Mouse (Mus musculus) stomach, embryonic 16.5 days (tissue): Measurements from ENCODE around the gene Ttc23. TPM values are rescaled to one million over a fixed set of nuclear protein-coding genes. Genes with fewer than 3 reads are reported as not detected.

ENCODE experiments used
- ATAC-seq: fragments of 200-750 bp; cut with Nextera tagmentation; 2 replicates; pipeline ENCODE4 v1.8.0; 2017; ENCODE audit warnings: moderate number of reproducible peaks, moderate TSS enrichment; ENCODE audit not compliant: insufficient read depth, low FRiP score
- H3K27ac ChIP-seq: fragments of 300-500 bp; sonication (generic); 2 replicates; pipeline ENCODE4 v1.5.1; 2014; ENCODE audit warnings: low read length
- H3K27me3 ChIP-seq: fragments of 300-500 bp; sonication (generic); 2 replicates; pipeline ENCODE4 v1.6.1; 2014; ENCODE audit warnings: low read length, control low read depth, mixed read lengths; ENCODE audit not compliant: control insufficient read depth, insufficient read depth
- H3K36me3 ChIP-seq: fragments of 300-500 bp; sonication (generic); 2 replicates; pipeline ENCODE4 v1.6.1; 2014; ENCODE audit warnings: low read length; ENCODE audit not compliant: control insufficient read depth, insufficient read depth
- H3K4me1 ChIP-seq: fragments of 300-500 bp; sonication (generic); 2 replicates; pipeline ENCODE4 v1.6.1; 2014; ENCODE audit warnings: low read length, control low read depth, mixed read lengths; ENCODE audit not compliant: control insufficient read depth, insufficient read depth
- H3K4me2 ChIP-seq: fragments of 300-500 bp; sonication (generic); 2 replicates; pipeline ENCODE4 v1.6.1; 2014; ENCODE audit warnings: low read depth, low read length, mixed read lengths
- H3K4me3 ChIP-seq: fragments of 300-500 bp; sonication (generic); replicated peaks from 2 replicates; pipeline ENCODE4 v1.5.1; 2014; ENCODE audit warnings: mild to moderate bottlenecking, low read length
- H3K9ac ChIP-seq: fragments of 300-500 bp; sonication (generic); 2 replicates; pipeline ENCODE4 v1.6.1; 2014; ENCODE audit warnings: low read length
- H3K9me3 ChIP-seq: fragments of 300-500 bp; sonication (generic); replicated peaks from 2 replicates; pipeline ENCODE4 v1.6.1; 2016; ENCODE audit warnings: low read length, control low read depth; ENCODE audit not compliant: control insufficient read depth
- WGBS: fragments of 180-500 bp; shearing (Covaris S2); extraction: QIAGEN DNeasy Blood & Tissue Kit; methylation state at CpG from one replicate; pipeline ENCODE4 v1.1.7; 2014; 5-methylcytosine and 5-hydroxymethylcytosine counted together
- polyA plus RNA-seq: library from polyadenylated mRNA; unstranded; fragments of >200 nt; fragmentation: Nextera tagmentation; extraction: Ambion mirVana; gene quantifications from 2 replicates; pipeline ENCODE4 v1.2.1, GENCODE M21; 2015

Ttc23 gene
- polyA plus RNA-seq, 1 experiment from 2014 or later = 29.8 TPM

DNA sequence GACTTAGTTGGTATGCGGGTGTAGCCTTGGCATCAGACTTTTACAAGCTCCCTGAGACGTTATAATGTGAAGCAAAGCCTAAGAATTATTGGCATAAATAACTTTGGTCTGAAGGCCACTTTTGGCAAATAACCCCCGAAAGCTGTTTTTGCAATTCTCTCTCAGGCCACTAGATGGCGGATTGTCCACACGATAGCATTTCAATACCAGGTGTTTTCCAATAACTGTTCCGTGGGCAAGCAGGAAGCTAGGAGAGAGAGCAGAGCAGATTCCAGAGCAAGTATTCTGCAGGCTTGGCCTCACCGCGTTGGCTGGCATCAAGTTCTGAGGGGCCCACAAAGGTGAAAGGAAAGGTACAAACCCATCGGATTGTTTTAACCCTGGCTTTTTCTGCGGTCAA, 141.5 kb downstream of the Ttc23 start:
- Histone ChIP-seq H3K4me3 (no peak overlapping the region), H3K9ac (no peak overlapping the region), H3K4me1 (no peaks in the 10 kb centered on the region), H3K4me2 (no peak overlapping the region), H3K36me3 (no peaks in the 10 kb centered on the region), H3K27me3 (no peaks in the 10 kb centered on the region), H3K27ac (no peak overlapping the region), H3K9me3 (no peaks in the 10 kb centered on the region)
- ATAC-seq = peak; percentile 69; the same call in 1 of the 2 replicates
- WGBS = 11% methylated on average over 10 of the region's 10 CpGs

GRCm38 (mm10) chr7:67791256-67791655, 144.0 kb downstream of the Ttc23 start:
- Histone ChIP-seq H3K4me3 (no peak overlapping the region), H3K9ac (no peak overlapping the region), H3K4me2 (no peak overlapping the region), H3K36me3 (no peaks in the 10 kb centered on the region), H3K27ac (no peak overlapping the region), H3K9me3 (no peaks in the 10 kb centered on the region), H3K27me3 (no peaks in the 10 kb centered on the region), H3K4me1 (no peaks in the 10 kb centered on the region)
- 61% methylated on average over 7 of the region's 7 CpGs for WGBS
- no peak for ATAC-seq

GRCm38 (mm10) chr7:67793449-67793848, 146.2 kb downstream of the Ttc23 start:
- Histone ChIP-seq H3K4me3 (no peak overlapping the region), H3K4me2 (no peak overlapping the region), H3K27me3 (no peaks in the 10 kb centered on the region), H3K27ac (peak overlapping the region; percentile 63), H3K9ac (no peak overlapping the region), H3K36me3 (no peaks in the 10 kb centered on the region), H3K4me1 (no peaks in the 10 kb centered on the region), H3K9me3 (no peaks in the 10 kb centered on the region)
- 48% methylated on average over 7 of the region's 7 CpGs for WGBS
- peak; percentile 82 for ATAC-seq

GRCm38 (mm10) chr7:67797065-67797464, 149.9 kb downstream of the Ttc23 start:
- H3K9me3 ChIP-seq = no peaks in the 10 kb centered on the region
- no peaks in the 10 kb centered on the region for H3K36me3 ChIP-seq
- H3K4me1 ChIP-seq = no peaks in the 10 kb centered on the region
- no peak overlapping the region for H3K4me2 ChIP-seq
- no peak overlapping the region for H3K9ac ChIP-seq
- 18% methylated on average over 8 of the region's 8 CpGs for WGBS
- H3K4me3 ChIP-seq = no peak overlapping the region
- H3K27ac ChIP-seq = no peak overlapping the region
- ATAC-seq = no peak
- no peaks in the 10 kb centered on the region for H3K27me3 ChIP-seq

- Histone ChIP-seq H3K4me3 (no peak overlapping the region), H3K27ac (no peak overlapping the region), H3K4me1 (peaks cover 4% of the 10 kb centered on the region; the same call in 1 of the 2 replicates), H3K27me3 (no peaks in the 10 kb centered on the region), H3K9ac (no peak overlapping the region), H3K9me3 (no peaks in the 10 kb centered on the region), H3K4me2 (no peak overlapping the region), H3K36me3 (no peaks in the 10 kb centered on the region)
- ATAC-seq = no peak
- WGBS = 83% methylated on average over 4 of the region's 4 CpGs
These were observed 151.3 kb downstream of the Ttc23 start for GRCm38 (mm10) chr7:67798476-67798875.

DNA sequence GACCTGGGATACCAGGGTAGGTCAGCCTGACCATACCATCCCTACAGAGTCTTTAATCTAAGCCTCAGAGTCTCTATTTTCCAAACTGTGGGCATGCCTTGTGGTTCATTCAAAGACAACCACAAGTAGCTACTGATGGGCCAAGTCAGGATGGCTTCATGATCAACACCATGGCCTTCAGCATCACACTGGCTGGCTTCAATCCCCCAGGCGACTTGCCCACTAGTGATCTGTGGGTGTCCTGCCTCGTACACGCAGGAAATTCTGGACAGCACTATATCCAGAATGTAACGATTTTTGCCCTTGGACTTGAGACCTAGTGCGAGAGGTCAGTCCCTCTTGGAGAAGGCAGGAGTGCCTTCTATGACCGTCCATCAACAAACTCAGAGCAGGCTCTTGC, 153.3 kb downstream of the Ttc23 start:
- Histone ChIP-seq H3K4me2 (no peak overlapping the region), H3K36me3 (no peaks in the 10 kb centered on the region), H3K4me3 (no peak overlapping the region), H3K27ac (no peak overlapping the region), H3K27me3 (no peaks in the 10 kb centered on the region), H3K9me3 (no peaks in the 10 kb centered on the region), H3K9ac (no peak overlapping the region), H3K4me1 (peaks cover 4% of the 10 kb centered on the region; the same call in 1 of the 2 replicates)
- 84% methylated on average over 6 of the region's 6 CpGs for WGBS
- ATAC-seq = no peak

DNA sequence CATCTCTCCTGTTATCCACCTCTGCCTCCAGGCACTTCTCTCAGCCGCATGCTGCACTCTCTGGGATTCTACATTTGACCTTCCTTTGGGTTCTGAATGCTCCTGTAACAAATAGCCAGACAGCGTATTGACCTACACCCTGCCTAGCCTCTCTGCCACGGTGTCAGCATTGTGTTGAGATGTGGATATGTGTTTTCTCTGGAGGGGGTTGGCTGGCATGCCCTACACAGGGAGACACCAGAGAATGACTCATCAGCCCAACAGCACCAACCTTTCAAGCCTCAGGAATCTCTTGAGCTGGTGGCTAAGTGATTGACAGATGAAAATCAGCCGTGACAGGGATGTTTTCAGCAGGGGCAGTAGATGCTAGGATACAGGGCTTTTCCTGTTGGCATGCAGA, 153.8 kb downstream of the Ttc23 start:
- no peak overlapping the region for H3K27ac ChIP-seq
- no peak overlapping the region for H3K4me2 ChIP-seq
- H3K4me3 ChIP-seq = no peak overlapping the region
- no peak overlapping the region for H3K9ac ChIP-seq
- H3K9me3 ChIP-seq = no peaks in the 10 kb centered on the region
- no peaks in the 10 kb centered on the region for H3K36me3 ChIP-seq
- H3K4me1 ChIP-seq = peaks cover 4% of the 10 kb centered on the region; the same call in 1 of the 2 replicates
- WGBS = 70% methylated on average over 4 of the region's 4 CpGs
- no peak for ATAC-seq
- no peaks in the 10 kb centered on the region for H3K27me3 ChIP-seq

- no peaks in the 10 kb centered on the region for H3K36me3 ChIP-seq
- WGBS = 11% methylated on average over 28 of the region's 28 CpGs
- peak overlapping the region; percentile 57 for H3K4me2 ChIP-seq
- ATAC-seq = peak; percentile 90
- no peaks in the 10 kb centered on the region for H3K27me3 ChIP-seq
- H3K9me3 ChIP-seq = no peaks in the 10 kb centered on the region
- H3K4me1 ChIP-seq = peaks cover 4% of the 10 kb centered on the region; the same call in 1 of the 2 replicates
- H3K27ac ChIP-seq = peak overlapping the region; percentile 26; the same call in 1 of the 2 replicates
- peak overlapping the region; percentile 61 for H3K9ac ChIP-seq
- H3K4me3 ChIP-seq = peak overlapping the region; percentile 32
These were observed 156.0 kb downstream of the Ttc23 start for GRCm38 (mm10) chr7:67803015-67803856.

GRCm38 (mm10) chr7:67803857-67804215, 156.6 kb downstream of the Ttc23 start:
- WGBS = 14% methylated on average over 13 of the region's 13 CpGs
- Histone ChIP-seq H3K27me3 (no peaks in the 10 kb centered on the region), H3K9me3 (no peaks in the 10 kb centered on the region), H3K4me1 (peaks cover 4% of the 10 kb centered on the region; the same call in 1 of the 2 replicates), H3K27ac (no peak overlapping the region), H3K36me3 (no peaks in the 10 kb centered on the region), H3K4me2 (peak overlapping the region; percentile 57), H3K4me3 (peak overlapping the region; percentile 32), H3K9ac (peak overlapping the region; percentile 61)
- no peak for ATAC-seq
